ENCODE assay signal across 13 mouse cellular contexts in genomic region chr10:17599831-17600761, GRCm38 (mm10).
DNase-seq lines count a peak whose midpoint lies in the region; ATAC-seq and TF ChIP-seq lines count a peak whose summit lies in the region.
"Had no signal": no experiment of that assay in that cellular context is flagged by ENCODE, and none has a peak within 500 bp of the region (broad histone marks: within the 10 kb centered on the region; RNA-seq: fewer than 3 reads in every experiment).

No protein-coding gene starts in this region.

- 24% methylated on average over 6 of the region's 6 CpGs for WGBS in heart, embryonic 10.5 days
- 40% methylated on average over 6 of the region's 6 CpGs for WGBS in hindbrain, embryonic 13.5 days

- no peak for DNase-seq in heart, embryonic 10.5 days (ENCODE audit: low spot score)
- no peak for DNase-seq in heart, postnatal 10 days
- peak; percentile 67 for DNase-seq in MEL (ENCODE audit: low read depth, low spot score)
- DNase-seq in kidney, adult 9 months = no peak
- no peak for DNase-seq in heart, adult 9 months (ENCODE audit: low spot score in 2 of 2)
- DNase-seq in right cerebral cortex, postnatal 25 days = no peak
- DNase-seq: adrenal gland, adult 8-10 months; cerebellum, adult 11 months; thymus, postnatal 36 days had no signal

- peaks cover 29% of the 10 kb centered on the region for H3K4me1 ChIP-seq in heart, embryonic 10.5 days
- peaks cover 20 to 23% of the 10 kb centered on the region in 2 experiments for H3K4me1 ChIP-seq in MEL (ENCODE audit: control insufficient read depth in 1 of 2, insufficient read depth in 2 of 2, low read length in 2 of 2)
- no peaks in the 10 kb centered on the region; the same call in 1 of the 2 replicates for H3K4me1 ChIP-seq in hindbrain, embryonic 13.5 days (replicated peaks)
- H3K4me1 ChIP-seq: limb, embryonic 13.5 days; neural tube, embryonic 13.5 days had no signal

- H3K79me2 ChIP-seq in MEL (ENCODE audit: control insufficient read depth, insufficient read depth, low read length, poor library complexity) = no peaks in the 10 kb centered on the region

- intact Hi-C loops in heart, postnatal 10 days (cut with DNase I) = no loop called here

- no peaks in the 10 kb centered on the region for H3K36me3 ChIP-seq in heart, embryonic 10.5 days
- peaks cover 0 to 35% of the 10 kb centered on the region in 2 experiments; a peak in 2 of 4 replicates for H3K36me3 ChIP-seq in MEL (ENCODE audit: control insufficient read depth in 1 of 2, insufficient read depth in 2 of 2, low read length in 2 of 2)
- no peaks in the 10 kb centered on the region for H3K36me3 ChIP-seq in hindbrain, embryonic 13.5 days
- H3K36me3 ChIP-seq: limb, embryonic 13.5 days; neural tube, embryonic 13.5 days had no signal

- TF ChIP-seq POLR2A in MEL (IDR thresholded peaks at IDR 0.05; ENCODE audit: control insufficient read depth in 1 of 2, insufficient read depth in 1 of 2, low read depth in 1 of 2, low read length in 2 of 2, poor library complexity in 1 of 2) = no peak

- TF ChIP-seq RAD21 in MEL (IDR thresholded peaks at IDR 0.05; ENCODE audit: low read depth, low read length) = no peak

- H3K27me3 ChIP-seq in heart, embryonic 10.5 days (ENCODE audit: insufficient read depth, poor library complexity, severe bottlenecking) = no peaks in the 10 kb centered on the region
- no peaks in the 10 kb centered on the region for H3K27me3 ChIP-seq in MEL (ENCODE audit: control insufficient read depth in 1 of 2, insufficient read depth in 2 of 2, low read length in 2 of 2)
- H3K27me3 ChIP-seq in hindbrain, embryonic 13.5 days = no peaks in the 10 kb centered on the region
- H3K27me3 ChIP-seq: limb, embryonic 13.5 days; neural tube, embryonic 13.5 days had no signal

- no peak for TF ChIP-seq CTCF in MEL (IDR thresholded peaks at IDR 0.05 in 2 of 3, conservative IDR thresholded peaks at IDR 0.05 in 1 of 3; ENCODE audit: control insufficient read depth in 1 of 3, insufficient read depth in 1 of 3, low read depth in 2 of 3, low read length in 3 of 3, poor library complexity in 1 of 3, severe bottlenecking in 1 of 3)

- peak; percentile 78 to 86 for TF ChIP-seq EP300 in MEL (IDR thresholded peaks at IDR 0.05; ENCODE audit: low read depth in 1 of 2, low read length in 2 of 2)

- H3K9me3 ChIP-seq in heart, embryonic 10.5 days = no peaks in the 10 kb centered on the region
- no peaks in the 10 kb centered on the region for H3K9me3 ChIP-seq in MEL (replicated peaks; ENCODE audit: insufficient read depth, low read length)
- no peaks in the 10 kb centered on the region for H3K9me3 ChIP-seq in hindbrain, embryonic 13.5 days
- H3K9me3 ChIP-seq: limb, embryonic 13.5 days; neural tube, embryonic 13.5 days had no signal

- H3K4me2 ChIP-seq in hindbrain, embryonic 13.5 days = no peak overlapping the region
- H3K4me2 ChIP-seq: limb, embryonic 13.5 days; neural tube, embryonic 13.5 days had no signal

- H3K9ac ChIP-seq in MEL (ENCODE audit: control insufficient read depth, low read depth, low read length, poor library complexity, severe bottlenecking) = no peak overlapping the region
- no peak overlapping the region for H3K9ac ChIP-seq in hindbrain, embryonic 13.5 days
- H3K9ac ChIP-seq: limb, embryonic 13.5 days; neural tube, embryonic 13.5 days had no signal

- H3K27ac ChIP-seq in heart, embryonic 10.5 days = peak overlapping the region; percentile 38; the same call in 1 of the 2 replicates
- peak overlapping the region; percentile 8; the same call in 1 of the 2 replicates for H3K27ac ChIP-seq in MEL (ENCODE audit: control insufficient read depth, low read depth, low read length)
- H3K27ac ChIP-seq in hindbrain, embryonic 13.5 days = no peak overlapping the region
- H3K27ac ChIP-seq: limb, embryonic 13.5 days; neural tube, embryonic 13.5 days had no signal

- H3K4me3 ChIP-seq in heart, embryonic 10.5 days = no peak overlapping the region
- H3K4me3 ChIP-seq in MEL (ENCODE audit: control insufficient read depth in 1 of 2, insufficient read depth in 1 of 2, low read depth in 2 of 2, low read length in 2 of 2) = no peak overlapping the region
- H3K4me3 ChIP-seq in hindbrain, embryonic 13.5 days = no peak overlapping the region
- H3K4me3 ChIP-seq: limb, embryonic 13.5 days; neural tube, embryonic 13.5 days had no signal

- 0 out of 2 replicates have a peak, but pooled peaks have one; percentile 46 for ATAC-seq in hindbrain, embryonic 13.5 days (ENCODE audit: low FRiP score)
- peak; percentile 71 for ATAC-seq in megakaryocyte progenitor cell, adult 5-6 weeks (replicated peaks; ENCODE audit: poor library complexity)

TF ChIP-seq in MEL, 35 proteins besides CTCF, POLR2A, EP300 and RAD21:
- TF ChIP-seq TCF12 (IDR thresholded peaks at IDR 0.05; ENCODE audit: low read depth, low read length) (peak; percentile 95), ELF1 (IDR thresholded peaks at IDR 0.05; ENCODE audit: low read depth, low read length) (no peak), ZNF384 (IDR thresholded peaks at IDR 0.05; ENCODE audit: low read depth, low read length) (no peak), ZMIZ1 (IDR thresholded peaks at IDR 0.05; ENCODE audit: low read depth, low read length) (no peak), SIN3A (IDR thresholded peaks at IDR 0.05; ENCODE audit: low read length) (peak; percentile 35; the same call in 1 of the 2 replicates), KAT2A (conservative IDR thresholded peaks at IDR 0.05; ENCODE audit: low read depth, low read length) (no peak), USF2 (IDR thresholded peaks at IDR 0.05; ENCODE audit: borderline replicate concordance in 1 of 2, insufficient read depth in 1 of 2, low read depth in 1 of 2, low read length in 2 of 2) (no peak), RCOR1 (IDR thresholded peaks at IDR 0.05; ENCODE audit: low read depth, low read length) (peak; percentile 60; the same call in 1 of the 2 replicates), E2F4 (IDR thresholded peaks at IDR 0.05; ENCODE audit: borderline replicate concordance, low read depth, low read length) (no peak), UBTF (IDR thresholded peaks at IDR 0.05; ENCODE audit: borderline replicate concordance, insufficient read depth, low read depth, low read length) (no peak), USF1 (IDR thresholded peaks at IDR 0.05; ENCODE audit: low read depth, low read length) (0 out of 2 replicates have a peak, but pooled peaks have one; percentile 17), MAFK (IDR thresholded peaks at IDR 0.05; ENCODE audit: borderline replicate concordance, low read depth, low read length) (no peak), GATA1 (IDR thresholded peaks at IDR 0.05; ENCODE audit: low read depth, low read length) (peak; percentile 72), TAL1 (IDR thresholded peaks at IDR 0.05; ENCODE audit: low read length) (peak; percentile 82), TBP (IDR thresholded peaks at IDR 0.05; ENCODE audit: low read depth, low read length) (no peak), JUND (IDR thresholded peaks at IDR 0.05; ENCODE audit: low read depth, low read length) (no peak), ETS1 (IDR thresholded peaks at IDR 0.05; ENCODE audit: low read depth, low read length) (peak; percentile 86)
